Mouse (Mus musculus) limb, embryonic 11.5 days (tissue): ENCODE data around the gene Brd4. TPM values are rescaled to one million over a fixed set of nuclear protein-coding genes. Genes with fewer than 3 reads are reported as not detected.

Experiments used
- ATAC-seq: fragments of 200-750 bp; cut with Nextera tagmentation; 2 replicates; pipeline ENCODE4 v1.8.0; 2017; ENCODE audit warnings: low read depth; ENCODE audit not compliant: insufficient number of reproducible peaks, low FRiP score, low TSS enrichment
- DNase-seq: peaks from one replicate; pipeline ENCODE4 v3.0.0-alpha.2; 2015; ENCODE audit warnings: low spot score
- H3K27ac ChIP-seq: fragments of 300-500 bp; sonication (generic); replicated peaks from 2 replicates; pipeline ENCODE4 v1.5.1; 2014; ENCODE audit warnings: low read depth, mild to moderate bottlenecking, low read length
- H3K27me3 ChIP-seq: fragments of 300-500 bp; sonication (generic); 2 replicates; pipeline ENCODE4 v1.6.1; 2014; ENCODE audit warnings: mild to moderate bottlenecking, low read length, mixed read lengths; ENCODE audit not compliant: control insufficient read depth, insufficient read depth
- H3K36me3 ChIP-seq: fragments of 300-500 bp; sonication (generic); 2 replicates; pipeline ENCODE4 v1.6.1; 2014; ENCODE audit warnings: mild to moderate bottlenecking, low read length, moderate library complexity, mixed read lengths; ENCODE audit not compliant: control insufficient read depth, insufficient read depth
- H3K4me1 ChIP-seq: fragments of 300-500 bp; sonication (generic); 2 replicates; pipeline ENCODE4 v1.6.1; 2014; ENCODE audit warnings: low read length, mixed read lengths; ENCODE audit not compliant: control insufficient read depth, insufficient read depth
- H3K4me2 ChIP-seq: fragments of 300-500 bp; sonication (generic); 2 replicates; pipeline ENCODE4 v1.6.1; 2014; ENCODE audit warnings: low read depth, mild to moderate bottlenecking, moderate library complexity; ENCODE audit not compliant: severe bottlenecking
- H3K4me3 ChIP-seq: fragments of 300-500 bp; sonication (generic); 2 replicates; pipeline ENCODE4 v1.5.1; 2014; ENCODE audit warnings: low read depth, low read length
- H3K9ac ChIP-seq: fragments of 300-500 bp; sonication (generic); 2 replicates; pipeline ENCODE4 v1.6.1; 2014; ENCODE audit warnings: mild to moderate bottlenecking, low read length
- H3K9me3 ChIP-seq: fragments of 300-500 bp; sonication (generic); 2 replicates; pipeline ENCODE4 v1.6.1; 2016; ENCODE audit warnings: low read length; ENCODE audit not compliant: control insufficient read depth
- WGBS: fragments of 180-500 bp; shearing (Covaris S2); extraction: QIAGEN DNeasy Blood & Tissue Kit; methylation state at CpG from one replicate; pipeline ENCODE4 v1.1.7; 2014; 5-methylcytosine and 5-hydroxymethylcytosine counted together
- polyA plus RNA-seq: library from polyadenylated mRNA; unstranded; fragments of >200 nt; fragmentation: Nextera tagmentation; extraction: Ambion mirVana; gene quantifications from 2 replicates; pipeline ENCODE4 v1.2.1, GENCODE M21; 2014

Gene Brd4
- polyA plus RNA-seq, 1 experiment from 2014 or later = 124 TPM

GRCm38 (mm10) chr17:32317708-32318107 lies 33.2 kb upstream of the Brd4 start:
- peaks cover 9% of the 10 kb centered on the region for H3K4me1 ChIP-seq
- H3K27me3 ChIP-seq = no peaks in the 10 kb centered on the region
- H3K36me3 ChIP-seq = peaks cover 41% of the 10 kb centered on the region
- DNase-seq (no peak), ATAC-seq (no peak)
- WGBS = 86% methylated on average over 3 of the region's 3 CpGs
- no peak overlapping the region for H3K9ac ChIP-seq
- no peak overlapping the region for H3K4me2 ChIP-seq
- H3K4me3 ChIP-seq = no peak overlapping the region
- H3K9me3 ChIP-seq = no peaks in the 10 kb centered on the region
- no peak overlapping the region for H3K27ac ChIP-seq

DNA sequence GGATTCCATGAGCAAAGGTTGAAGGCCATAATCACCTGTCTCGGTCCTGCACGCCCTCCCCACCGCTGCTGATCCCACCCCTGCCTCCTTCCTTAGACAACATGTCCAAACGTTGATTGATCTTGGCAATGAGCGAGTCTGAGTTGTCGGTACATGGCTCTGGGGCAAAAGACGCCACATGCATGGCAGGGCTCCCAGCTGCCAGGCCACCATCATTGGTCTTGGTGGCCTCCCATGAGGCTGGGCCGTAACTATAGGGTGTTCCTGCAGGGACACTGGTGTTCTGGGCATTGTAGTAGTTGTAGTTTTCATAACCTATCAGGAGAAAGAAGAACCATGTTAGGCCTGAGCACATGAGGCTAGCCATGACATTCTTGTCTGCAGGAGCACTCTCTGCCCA lies 32.5 kb upstream of the Brd4 start:
- no peak for DNase-seq
- Histone ChIP-seq H3K4me2 (no peak overlapping the region), H3K9me3 (no peaks in the 10 kb centered on the region), H3K36me3 (peaks cover 46% of the 10 kb centered on the region), H3K27ac (no peak overlapping the region), H3K27me3 (no peaks in the 10 kb centered on the region), H3K4me3 (no peak overlapping the region), H3K9ac (no peak overlapping the region), H3K4me1 (peaks cover 6% of the 10 kb centered on the region)
- 94% methylated on average over 8 of the region's 8 CpGs for WGBS
- no peak for ATAC-seq

GRCm38 (mm10) chr17:32315560-32315959 lies 31.0 kb upstream of the Brd4 start:
- Histone ChIP-seq H3K4me2 (no peak overlapping the region), H3K36me3 (peaks cover 57% of the 10 kb centered on the region), H3K4me3 (no peak overlapping the region), H3K4me1 (peaks cover 5% of the 10 kb centered on the region; the same call in 1 of the 2 replicates), H3K27me3 (no peaks in the 10 kb centered on the region), H3K27ac (no peak overlapping the region), H3K9ac (no peak overlapping the region), H3K9me3 (no peaks in the 10 kb centered on the region)
- 92% methylated on average over 5 of the region's 5 CpGs for WGBS
- DNase-seq (no peak), ATAC-seq (no peak)

- no peak overlapping the region for H3K4me3 ChIP-seq
- H3K4me1 ChIP-seq = peaks cover under 1% of the 10 kb centered on the region; the same call in 1 of the 2 replicates
- WGBS = 87% methylated on average over 5 of the region's 5 CpGs
- H3K4me2 ChIP-seq = no peak overlapping the region
- no peaks in the 10 kb centered on the region for H3K9me3 ChIP-seq
- DNase-seq (no peak), ATAC-seq (no peak)
- H3K27me3 ChIP-seq = no peaks in the 10 kb centered on the region
- no peak overlapping the region for H3K9ac ChIP-seq
- H3K27ac ChIP-seq = no peak overlapping the region
- peaks cover 63% of the 10 kb centered on the region for H3K36me3 ChIP-seq
Measured at GRCm38 (mm10) chr17:32313892-32314291, 29.4 kb upstream of the Brd4 start.

DNA sequence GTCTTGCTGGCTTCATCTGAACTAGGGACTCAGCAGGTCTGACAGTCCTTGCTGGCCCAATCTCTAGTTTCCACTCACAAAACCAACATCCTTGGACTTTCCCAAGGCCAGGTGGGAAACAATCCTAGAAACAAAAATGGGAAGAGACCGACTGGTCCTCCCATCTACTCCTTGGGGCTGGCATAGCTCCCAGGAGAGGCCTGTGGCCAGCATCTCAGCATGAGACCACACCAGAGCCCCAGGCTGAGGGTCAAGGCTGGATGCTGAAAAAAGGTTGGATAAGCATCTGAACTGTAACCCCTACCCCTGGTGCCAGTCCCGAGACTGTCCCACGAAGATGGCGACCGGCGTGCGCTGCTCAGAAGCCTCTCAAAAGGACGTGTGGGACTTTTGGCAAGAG lies 28.3 kb upstream of the Brd4 start:
- ATAC-seq (no peak), DNase-seq (no peak)
- no peaks in the 10 kb centered on the region for H3K4me1 ChIP-seq
- H3K27me3 ChIP-seq = no peaks in the 10 kb centered on the region
- H3K9ac ChIP-seq = no peak overlapping the region
- no peak overlapping the region for H3K27ac ChIP-seq
- H3K36me3 ChIP-seq = peaks cover 63% of the 10 kb centered on the region
- WGBS = 98% methylated on average over 8 of the region's 8 CpGs
- no peaks in the 10 kb centered on the region for H3K9me3 ChIP-seq
- no peak overlapping the region for H3K4me2 ChIP-seq
- H3K4me3 ChIP-seq = no peak overlapping the region

- ATAC-seq = no peak
- WGBS = 94% methylated on average over 4 of the region's 4 CpGs
Measured at GRCm38 (mm10) chr17:32307963-32308362, 23.4 kb upstream of the Brd4 start.

DNA sequence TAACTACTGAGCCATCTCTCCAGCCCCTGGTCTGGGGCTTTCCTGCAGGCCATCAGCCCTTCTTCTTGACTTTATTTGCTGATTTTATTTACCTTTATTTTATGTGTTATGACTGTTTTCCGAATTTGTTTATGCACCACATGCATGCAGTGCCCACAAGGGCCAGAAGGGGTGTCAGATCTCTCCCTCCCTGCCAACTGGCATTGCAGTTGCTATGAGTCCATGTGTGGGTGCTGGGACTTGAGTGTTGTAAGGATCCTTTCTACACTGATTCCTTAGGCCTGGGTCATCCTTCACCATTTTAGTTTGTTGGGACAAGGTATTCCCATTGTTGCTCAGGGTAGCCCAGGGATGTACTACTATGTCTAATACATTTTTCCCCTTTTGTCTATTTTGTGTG lies 13.6 kb upstream of the Brd4 start:
- Histone ChIP-seq H3K27ac (no peak overlapping the region), H3K4me2 (no peak overlapping the region), H3K4me3 (no peak overlapping the region), H3K36me3 (no peaks in the 10 kb centered on the region), H3K9ac (no peak overlapping the region), H3K4me1 (no peaks in the 10 kb centered on the region), H3K27me3 (no peaks in the 10 kb centered on the region), H3K9me3 (no peaks in the 10 kb centered on the region)
- ATAC-seq = no peak
- DNase-seq = no peak
- WGBS = 97% methylated on average over 1 of the region's 1 CpGs

More at GRCm38 (mm10) chr17:32307963-32308362, 23.4 kb upstream of the Brd4 start:
- H3K36me3 ChIP-seq = peaks cover 50% of the 10 kb centered on the region
- DNase-seq = no peak
- H3K4me2 ChIP-seq = no peak overlapping the region
- H3K27ac ChIP-seq = no peak overlapping the region
- no peak overlapping the region for H3K4me3 ChIP-seq
- H3K9ac ChIP-seq = no peak overlapping the region
- H3K9me3 ChIP-seq = no peaks in the 10 kb centered on the region
- H3K27me3 ChIP-seq = no peaks in the 10 kb centered on the region
- no peaks in the 10 kb centered on the region for H3K4me1 ChIP-seq

GRCm38 (mm10) chr17:32295901-32296300 lies 11.4 kb upstream of the Brd4 start:
- Histone ChIP-seq H3K4me3 (no peak overlapping the region), H3K4me2 (no peak overlapping the region), H3K27ac (no peak overlapping the region), H3K4me1 (no peaks in the 10 kb centered on the region), H3K9ac (no peak overlapping the region), H3K27me3 (no peaks in the 10 kb centered on the region), H3K9me3 (no peaks in the 10 kb centered on the region), H3K36me3 (no peaks in the 10 kb centered on the region)
- ATAC-seq = no peak
- WGBS = 79% methylated on average over 2 of the region's 2 CpGs
- DNase-seq = no peak

- WGBS = 85% methylated on average over 4 of the region's 4 CpGs
- no peak overlapping the region for H3K4me3 ChIP-seq
- H3K4me1 ChIP-seq = no peaks in the 10 kb centered on the region
- ATAC-seq = no peak
- no peak overlapping the region for H3K4me2 ChIP-seq
- H3K27ac ChIP-seq = no peak overlapping the region
- no peaks in the 10 kb centered on the region for H3K36me3 ChIP-seq
- no peaks in the 10 kb centered on the region for H3K9me3 ChIP-seq
- no peaks in the 10 kb centered on the region for H3K27me3 ChIP-seq
- no peak for DNase-seq
- no peak overlapping the region for H3K9ac ChIP-seq
Measured at GRCm38 (mm10) chr17:32295160-32295559, 10.6 kb upstream of the Brd4 start.
